Comparison of ENCODE assay signal across 26 mouse cellular contexts in genomic region chr8:79626213-79626612, GRCm38 (mm10). TPM values are rescaled to one million over a fixed set of nuclear protein-coding genes. Genes with fewer than 3 reads are reported as not detected.
DNase-seq lines count a peak whose midpoint lies in the region; ATAC-seq and TF ChIP-seq lines count a peak whose summit lies in the region.
"Had no signal": no experiment of that assay in that cellular context is flagged by ENCODE, and none has a peak within 500 bp of the region (broad histone marks: within the 10 kb centered on the region; RNA-seq: fewer than 3 reads in every experiment).

No protein-coding gene starts in this region.

- intact Hi-C loops in left cerebral cortex, postnatal 4 days (cut with DNase I) = no loop called here

- peak overlapping the region; percentile 74 for H3K27ac ChIP-seq in heart, embryonic 10.5 days
- no peak overlapping the region for H3K27ac ChIP-seq in liver, postnatal 0 days (ENCODE audit: low read depth)
- H3K27ac ChIP-seq in liver, embryonic 11.5 days (ENCODE audit: low read depth, low read length) = no peak overlapping the region; the same call in 1 of the 2 replicates
- H3K27ac ChIP-seq: embryonic facial prominence, embryonic 10.5 days; hindbrain, postnatal 0 days; layer of hippocampus, adult 2 months; limb, embryonic 12.5 days; midbrain, embryonic 15.5 days; neural tube, embryonic 13.5 days had no signal

- H3K4me3 ChIP-seq in heart, embryonic 10.5 days = no peak overlapping the region
- no peak overlapping the region for H3K4me3 ChIP-seq in liver, postnatal 0 days (ENCODE audit: low read depth, low read length)
- no peak overlapping the region for H3K4me3 ChIP-seq in liver, embryonic 11.5 days (ENCODE audit: low read depth, low read length)
- H3K4me3 ChIP-seq: embryonic facial prominence, embryonic 10.5 days; layer of hippocampus, adult 2 months; limb, embryonic 12.5 days; megakaryocyte, embryonic 14.5 days; midbrain, embryonic 15.5 days; myocyte; neural tube, embryonic 13.5 days had no signal

- no peaks in the 10 kb centered on the region for H3K36me3 ChIP-seq in heart, embryonic 10.5 days
- no peaks in the 10 kb centered on the region for H3K36me3 ChIP-seq in liver, postnatal 0 days (replicated peaks; ENCODE audit: insufficient read depth, low read length)
- H3K36me3 ChIP-seq in liver, embryonic 11.5 days (ENCODE audit: control insufficient read depth, insufficient read depth, low read length) = no peaks in the 10 kb centered on the region
- H3K36me3 ChIP-seq: embryonic facial prominence, embryonic 10.5 days; limb, embryonic 12.5 days; midbrain, embryonic 15.5 days; neural tube, embryonic 13.5 days had no signal

- peak; percentile 63 for DNase-seq in heart, embryonic 10.5 days (ENCODE audit: low spot score)
- no peak for DNase-seq in heart, postnatal 4 days
- DNase-seq in liver = peak; percentile 18
- no peak for DNase-seq in liver, postnatal 0 days
- no peak for DNase-seq in liver, embryonic 11.5 days (ENCODE audit: low spot score)
- DNase-seq in left cerebral cortex, postnatal 4 days = no peak
- DNase-seq in frontal cortex, adult 2 months (ENCODE audit: extremely low spot score in 1 of 2, low spot score in 1 of 2) = no peak
- DNase-seq: adrenal gland, postnatal 36 days; cerebellum, adult 9-11 months; gastrocnemius, postnatal 14 days; heart, adult 18-20 months; kidney, postnatal 25 days; lung, adult 2 months; lung, postnatal 14 days had no signal

- no peaks in the 10 kb centered on the region for H3K9me3 ChIP-seq in heart, embryonic 10.5 days
- no peaks in the 10 kb centered on the region for H3K9me3 ChIP-seq in liver, postnatal 0 days (ENCODE audit: low read length)
- H3K9me3 ChIP-seq in liver, embryonic 11.5 days (ENCODE audit: control insufficient read depth, low read length) = no peaks in the 10 kb centered on the region
- H3K9me3 ChIP-seq: embryonic facial prominence, embryonic 10.5 days; limb, embryonic 12.5 days; megakaryocyte, embryonic 14.5 days; midbrain, embryonic 15.5 days; neural tube, embryonic 13.5 days had no signal

- 46% methylated on average over 5 of the region's 5 CpGs for WGBS in heart, embryonic 10.5 days
- WGBS in liver, postnatal 0 days (ENCODE audit: insufficient replicate concordance) = 43% methylated on average over 5 of the region's 5 CpGs
- WGBS in liver, embryonic 11.5 days = 50% methylated on average over 5 of the region's 5 CpGs

- TF ChIP-seq CTCF in liver, postnatal 0 days (IDR thresholded peaks at IDR 0.05; ENCODE audit: low read depth) = no peak

- H3K4me2 ChIP-seq in liver, postnatal 0 days (ENCODE audit: low read depth, low read length) = no peak overlapping the region
- H3K4me2 ChIP-seq in liver, embryonic 11.5 days = peak overlapping the region; percentile 27; the same call in 1 of the 2 replicates
- H3K4me2 ChIP-seq: limb, embryonic 12.5 days; midbrain, embryonic 15.5 days; neural tube, embryonic 13.5 days had no signal

- H3K27me3 ChIP-seq in heart, embryonic 10.5 days (ENCODE audit: insufficient read depth, poor library complexity, severe bottlenecking) = no peaks in the 10 kb centered on the region
- no peaks in the 10 kb centered on the region for H3K27me3 ChIP-seq in liver, postnatal 0 days (ENCODE audit: insufficient read depth, low read length)
- no peaks in the 10 kb centered on the region for H3K27me3 ChIP-seq in liver, embryonic 11.5 days (replicated peaks; ENCODE audit: control insufficient read depth, insufficient read depth, low read length)
- H3K27me3 ChIP-seq: limb, embryonic 12.5 days; megakaryocyte, embryonic 14.5 days; midbrain, embryonic 15.5 days; neural tube, embryonic 13.5 days; Patski had no signal

- H3K9ac ChIP-seq in liver, postnatal 0 days (replicated peaks) = no peak overlapping the region
- no peak overlapping the region for H3K9ac ChIP-seq in liver, embryonic 11.5 days (ENCODE audit: low read depth, low read length)
- H3K9ac ChIP-seq: limb, embryonic 12.5 days; midbrain, embryonic 15.5 days; neural tube, embryonic 13.5 days had no signal

- no peak for ATAC-seq in liver, postnatal 0 days
- ATAC-seq in liver, embryonic 11.5 days (replicated peaks; ENCODE audit: low FRiP score) = peak; percentile 90
- ATAC-seq in megakaryocyte progenitor cell, adult 5-6 weeks (replicated peaks; ENCODE audit: poor library complexity) = peak; percentile 91
- ATAC-seq: forebrain, embryonic 16.5 days; hindbrain, postnatal 0 days; intestine, embryonic 16.5 days; midbrain, embryonic 15.5 days; Patski had no signal

- H3K4me1 ChIP-seq in heart, embryonic 10.5 days = peaks cover 15% of the 10 kb centered on the region
- peaks cover 5% of the 10 kb centered on the region; the same call in 1 of the 2 replicates for H3K4me1 ChIP-seq in liver, postnatal 0 days (ENCODE audit: insufficient read depth)
- H3K4me1 ChIP-seq in liver, embryonic 11.5 days (replicated peaks; ENCODE audit: control insufficient read depth, insufficient read depth, low read length) = peaks cover 14% of the 10 kb centered on the region
- H3K4me1 ChIP-seq: embryonic facial prominence, embryonic 10.5 days; limb, embryonic 12.5 days; midbrain, embryonic 15.5 days; neural tube, embryonic 13.5 days had no signal

- no peak for TF ChIP-seq EP300 in liver, postnatal 0 days (IDR thresholded peaks at IDR 0.05; ENCODE audit: low read depth)

RNA-seq across cellular contexts. Expression of gene Otud4, which starts 13.2 kb away (rescaled TPM):
- polyA plus RNA-seq in heart, embryonic 10.5 days (2016; fragmentation: Nextera tagmentation; extraction: Ambion mirVana) = 18.4 and 21.9 TPM in 2 replicates
- 10 to 100 TPM; 44.6 to 50.3 TPM for total RNA-seq in heart, postnatal 4 days (2021)
- 5.1 and 5.3 TPM in 2 replicates for polyA plus RNA-seq in liver, postnatal 0 days (2015; fragmentation: Nextera tagmentation; extraction: Ambion mirVana)
- polyA plus RNA-seq in liver, embryonic 11.5 days (2014; fragmentation: Nextera tagmentation; extraction: Ambion mirVana) = 26.3 and 27.1 TPM in 2 replicates
- 54.4 and 64.4 TPM in 2 replicates for total RNA-seq in megakaryocyte progenitor cell, adult 5-6 weeks (2015)
- total RNA-seq in megakaryocyte progenitor cell, adult 5-6 weeks (2017) = 57.8 and 85.7 TPM in 2 replicates
- total RNA-seq in left cerebral cortex, postnatal 4 days (2021) = 10 to 100 TPM; 49.5 to 50.3 TPM
- 26.4 and 28.6 TPM in 2 replicates for polyA plus RNA-seq in frontal cortex, adult 2 months (2012; rRNA removed)

Comparison
In these comparisons a context has a peak if more than half of its experiments do, and no peak if none do; other contexts are left out.
1. DNase-seq: peak in heart, embryonic 10.5 days (single experiment) and liver (single experiment); none in heart, postnatal 4 days (single experiment), liver, postnatal 0 days (single experiment), liver, embryonic 11.5 days (single experiment), left cerebral cortex, postnatal 4 days (single experiment) and frontal cortex, adult 2 months (0 of 2).